Mouse (Mus musculus) spleen, adult 2 months (tissue): ENCODE data around the gene Fos.

Experiments
- CTCF ChIP-seq: fragments of 200-500 bp; IDR thresholded peaks from 2 replicates; pipeline ENCODE4 v1.5.1; 2011; ENCODE audit warnings: mild to moderate bottlenecking, inconsistent platforms; ENCODE audit not compliant: insufficient read depth, insufficient read length, insufficient replicate concordance; ENCODE audit errors: extremely low read depth
- POLR2A ChIP-seq: fragments of 200-500 bp; IDR thresholded peaks from 2 replicates; pipeline ENCODE4 v1.6.1; 2011; ENCODE audit warnings: low read depth, low read length, inconsistent platforms

DNA sequence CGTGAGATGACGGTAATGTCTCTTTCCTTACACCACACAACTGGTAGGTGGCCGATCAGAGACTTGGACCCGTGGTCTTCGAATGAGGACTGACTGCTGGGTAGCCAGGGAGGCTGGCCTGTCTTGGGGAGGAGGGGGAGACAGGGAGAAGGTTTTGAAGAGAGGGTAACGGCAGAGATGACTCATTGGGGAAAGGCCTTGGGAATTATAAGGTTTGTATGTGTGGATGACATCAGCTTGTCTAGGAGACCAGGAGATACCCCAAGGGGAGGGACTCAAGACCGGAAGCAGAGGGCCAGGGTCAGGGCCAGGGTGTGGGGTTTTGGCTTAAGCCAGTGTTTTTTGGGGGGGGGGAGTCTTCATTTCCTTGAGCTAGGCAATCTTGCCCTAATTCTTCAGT, 22.6 kb downstream of the Fos start:
- TF ChIP-seq POLR2A = no peak
- TF ChIP-seq CTCF = no peak
